Mouse (Mus musculus) layer of hippocampus, postnatal 10 days (tissue): Measurements from ENCODE around the gene Gm17387. TPM values are rescaled to one million over a fixed set of nuclear protein-coding genes. Genes with fewer than 3 reads are reported as not detected.

Experiments
- DNase-seq, 2 experiments: peaks; one replicate each; pipeline ENCODE4 v3.0.0; 2021; ENCODE audit warnings: low spot score in 2 of 2
- long read RNA-seq: library from polyadenylated mRNA; stranded (forward); transcript quantifications from one replicate; pipeline ENCODE4 v2.0.0, GENCODE M21; 2023
- total RNA-seq, 2 experiments: library from RNA; stranded (reverse); gene quantifications; 2 replicates each; pipeline ENCODE4 v1.2.3; 2021

Gene Gm17387
- not detected for total RNA-seq
- long read RNA-seq: 0 reads

GRCm38 (mm10) chr7:141028831-141029230 lies at the start of gene Gm17387:
Gene Gm17387 (plus strand): TSS chr7:141029131.
- DNase-seq: no peak

GRCm38 (mm10) chr7:140981704-140982103 lies 47.2 kb upstream of the Gm17387 start:
- no peak for DNase-seq

- no peak for DNase-seq
Measured at GRCm38 (mm10) chr7:140982971-140983370, 46.0 kb upstream of the Gm17387 start.

- DNase-seq: no peak
Measured at GRCm38 (mm10) chr7:140987182-140988138, 41.5 kb upstream of the Gm17387 start.

GRCm38 (mm10) chr7:140989022-140989421 lies 39.9 kb upstream of the Gm17387 start:
- DNase-seq: no peak

- no peak for DNase-seq
Measured at GRCm38 (mm10) chr7:140990185-140990584, 38.7 kb upstream of the Gm17387 start.

GRCm38 (mm10) chr7:140990622-140991021 lies 38.3 kb upstream of the Gm17387 start:
- DNase-seq: no peak

GRCm38 (mm10) chr7:140991117-140991689 lies 37.7 kb upstream of the Gm17387 start:
- DNase-seq: no peak

- no peak for DNase-seq
Measured at GRCm38 (mm10) chr7:140997817-140998216, 31.1 kb upstream of the Gm17387 start.

GRCm38 (mm10) chr7:140998853-140999700 lies 29.9 kb upstream of the Gm17387 start:
- no peak for DNase-seq

GRCm38 (mm10) chr7:141000881-141001708 lies 27.8 kb upstream of the Gm17387 start:
- DNase-seq: no peak

GRCm38 (mm10) chr7:141003248-141004010 lies 25.5 kb upstream of the Gm17387 start:
- DNase-seq: no peak

- DNase-seq: no peak
Measured at GRCm38 (mm10) chr7:141006446-141006845, 22.5 kb upstream of the Gm17387 start.

GRCm38 (mm10) chr7:141006914-141007313 lies 22.0 kb upstream of the Gm17387 start:
- DNase-seq: peak; percentile 33 to 42

- DNase-seq: peak in 1 of 2 experiments; percentile 16
Measured at GRCm38 (mm10) chr7:141008312-141008761, 20.6 kb upstream of the Gm17387 start.

GRCm38 (mm10) chr7:141008938-141009660 lies 19.8 kb upstream of the Gm17387 start:
- peak; percentile 67 to 69 for DNase-seq

GRCm38 (mm10) chr7:141009665-141010064 lies 19.3 kb upstream of the Gm17387 start:
- no peak for DNase-seq

- DNase-seq: no peak
Measured at GRCm38 (mm10) chr7:141010593-141010992, 18.3 kb upstream of the Gm17387 start, which contains the start of gene Ifitm3. Gene Ifitm3 (minus strand): TSS chr7:141010770.

GRCm38 (mm10) chr7:141011238-141011770 lies 17.6 kb upstream of the Gm17387 start:
- DNase-seq: no peak
